Mouse (Mus musculus): ENCODE data around the gene Tulp1. TPM values are rescaled to one million over a fixed set of nuclear protein-coding genes. Genes with fewer than 3 reads are reported as not detected.

Gene Tulp1
- polyA plus RNA-seq, 1 experiment, result 0.34 TPM

DNA sequence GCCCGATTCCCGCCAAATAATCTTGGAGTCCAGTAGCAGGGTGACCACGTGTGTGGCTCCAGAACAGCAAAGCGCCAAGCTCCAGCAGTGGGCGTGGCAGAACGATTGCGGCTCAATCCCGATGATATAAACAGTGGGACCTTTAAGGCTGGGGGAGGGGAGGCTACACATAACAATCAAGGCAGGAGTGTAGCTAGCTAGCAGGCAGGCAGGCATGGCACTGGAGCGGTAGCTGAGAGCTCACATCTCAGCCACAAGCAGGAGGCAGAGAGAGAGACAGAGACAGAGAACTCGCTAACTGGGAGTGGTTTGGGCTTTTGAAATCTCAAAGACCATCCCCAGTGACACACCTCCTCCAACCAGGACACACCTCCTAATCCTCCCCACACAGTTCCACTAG is 59.9 kb downstream of the Tulp1 start:
- 60% methylated on average over 10 of the region's 10 CpGs for WGBS
- no peaks in the 10 kb centered on the region for H3K27me3 ChIP-seq (ENCODE audit: control insufficient read depth, insufficient read depth, low read length)
- no peak for TF ChIP-seq CTCF (IDR thresholded peaks at IDR 0.05; ENCODE audit: extremely low read depth, insufficient read length, insufficient replicate concordance, low read depth, low read length)
- TF ChIP-seq POLR2A (IDR thresholded peaks at IDR 0.05; ENCODE audit: low read depth, low read length), result no peak

More for the DNA sequence above, 59.9 kb downstream of the Tulp1 start:
- no peak overlapping the region for H3K27ac ChIP-seq (ENCODE audit: insufficient read depth, low read depth, low read length)
- H3K36me3 ChIP-seq (ENCODE audit: control insufficient read depth, insufficient read depth, low read length), result peaks cover 16% of the 10 kb centered on the region
- H3K4me3 ChIP-seq (ENCODE audit: low read depth, low read length), result no peak overlapping the region
- H3K4me1 ChIP-seq (ENCODE audit: control insufficient read depth, insufficient read depth, insufficient read length, low read length), result peaks cover 3% of the 10 kb centered on the region; the same call in 1 of the 2 replicates

Other genes starting within 250 kb of the Tulp1 start
- gene Scube3, start 223.1 kb downstream of the Tulp1 start, polyA plus RNA-seq (2012; rRNA removed), result 0.34 and 1.2 TPM in 2 replicates
- 27.4 and 39.8 TPM in 2 replicates for gene Zfp523, start 188.1 kb downstream of the Tulp1 start, polyA plus RNA-seq (2012; rRNA removed)
- gene Def6, start 157.4 kb downstream of the Tulp1 start, polyA plus RNA-seq (2012; rRNA removed), result 4.0 and 7.0 TPM in 2 replicates
- 118 and 203 TPM in 2 replicates for gene Ppard, start 132.5 kb downstream of the Tulp1 start, polyA plus RNA-seq (2012; rRNA removed)
- 13.3 and 16.6 TPM in 2 replicates for gene Fance, start 51.7 kb downstream of the Tulp1 start, polyA plus RNA-seq (2012; rRNA removed)
- gene Rpl10a, start 36.8 kb downstream of the Tulp1 start, polyA plus RNA-seq (2012; rRNA removed), result 1,432 and 2,365 TPM in 2 replicates
- gene Tead3, start 14.4 kb downstream of the Tulp1 start, polyA plus RNA-seq (2012; rRNA removed), result 25.2 and 36.7 TPM in 2 replicates
- gene Fkbp5, start 152.3 kb upstream of the Tulp1 start, polyA plus RNA-seq (2012; rRNA removed), result 4.0 and 10.6 TPM in 2 replicates
- gene Armc12, start 165.6 kb upstream of the Tulp1 start, polyA plus RNA-seq (2012; rRNA removed), result not detected in 2 replicates
- not detected in 2 replicates for gene Clpsl2, start 184.2 kb upstream of the Tulp1 start, polyA plus RNA-seq (2012; rRNA removed)
- 1,332 and 30,405 TPM in 2 replicates for gene Clps, start 195.5 kb upstream of the Tulp1 start, polyA plus RNA-seq (2012; rRNA removed)
- 0.66 and 1.0 TPM in 2 replicates for gene Lhfpl5, start 210.4 kb upstream of the Tulp1 start, polyA plus RNA-seq (2012; rRNA removed)

Measured in small intestine, adult 2 months (tissue).